Mouse (Mus musculus): Measurements from ENCODE around the gene Pdlim4. TPM values are rescaled to one million over a fixed set of nuclear protein-coding genes. Genes with fewer than 3 reads are reported as not detected.
A peak's percentile ranks its signal among the peaks of the same experiment; 100 is the strongest.

Pdlim4 gene
- polyA plus RNA-seq, 1 experiment from 2014 or later: 47.5 TPM

GRCm38 (mm10) chr11:54107239-54107638 is 38.4 kb upstream of the Pdlim4 start:
- no peak for ATAC-seq (replicated peaks; ENCODE audit: low FRiP score, low read depth)
- no peaks in the 10 kb centered on the region for H3K9me3 ChIP-seq (replicated peaks; ENCODE audit: low read length)
- H3K27me3 ChIP-seq (ENCODE audit: insufficient read depth, low read length): no peaks in the 10 kb centered on the region
- 88% methylated on average over 7 of the region's 7 CpGs for WGBS
- H3K9ac ChIP-seq (ENCODE audit: low read depth, low read length): no peak overlapping the region
- no peak for DNase-seq (ENCODE audit: low spot score)
- H3K4me3 ChIP-seq (replicated peaks; ENCODE audit: low read depth, low read length): no peak overlapping the region
- no peaks in the 10 kb centered on the region for H3K4me1 ChIP-seq (replicated peaks; ENCODE audit: insufficient read depth, low read length)
- no peak for TF ChIP-seq CTCF (IDR thresholded peaks at IDR 0.05; ENCODE audit: low read depth)
- no peaks in the 10 kb centered on the region for H3K36me3 ChIP-seq (ENCODE audit: insufficient read depth, low read length)
- no peak overlapping the region for H3K27ac ChIP-seq
- no peak overlapping the region for H3K4me2 ChIP-seq (ENCODE audit: low read length)

- no peaks in the 10 kb centered on the region for H3K27me3 ChIP-seq (ENCODE audit: insufficient read depth, low read length)
- H3K4me1 ChIP-seq (replicated peaks; ENCODE audit: insufficient read depth, low read length): no peaks in the 10 kb centered on the region
- H3K9ac ChIP-seq (ENCODE audit: low read depth, low read length): no peak overlapping the region
- H3K27ac ChIP-seq: no peak overlapping the region
- no peak overlapping the region for H3K4me2 ChIP-seq (ENCODE audit: low read length)
- no peaks in the 10 kb centered on the region for H3K36me3 ChIP-seq (ENCODE audit: insufficient read depth, low read length)
- no peak for TF ChIP-seq CTCF (IDR thresholded peaks at IDR 0.05; ENCODE audit: low read depth)
- no peak for DNase-seq (ENCODE audit: low spot score)
- 94% methylated on average over 3 of the region's 3 CpGs for WGBS
- ATAC-seq (replicated peaks; ENCODE audit: low FRiP score, low read depth): no peak
- no peaks in the 10 kb centered on the region for H3K9me3 ChIP-seq (replicated peaks; ENCODE audit: low read length)
- H3K4me3 ChIP-seq (replicated peaks; ENCODE audit: low read depth, low read length): no peak overlapping the region
Measured at GRCm38 (mm10) chr11:54106676-54107075, 37.9 kb upstream of the Pdlim4 start.

GRCm38 (mm10) chr11:54105011-54105410 is 36.2 kb upstream of the Pdlim4 start:
- ATAC-seq (replicated peaks; ENCODE audit: low FRiP score, low read depth) (no peak), DNase-seq (ENCODE audit: low spot score) (no peak)
- no peak for TF ChIP-seq CTCF (IDR thresholded peaks at IDR 0.05; ENCODE audit: low read depth)
- Histone ChIP-seq H3K9me3 (replicated peaks; ENCODE audit: low read length) (no peaks in the 10 kb centered on the region), H3K4me2 (ENCODE audit: low read length) (no peak overlapping the region), H3K27me3 (ENCODE audit: insufficient read depth, low read length) (no peaks in the 10 kb centered on the region), H3K36me3 (ENCODE audit: insufficient read depth, low read length) (no peaks in the 10 kb centered on the region), H3K9ac (ENCODE audit: low read depth, low read length) (no peak overlapping the region), H3K27ac (no peak overlapping the region), H3K4me3 (replicated peaks; ENCODE audit: low read depth, low read length) (no peak overlapping the region), H3K4me1 (replicated peaks; ENCODE audit: insufficient read depth, low read length) (peaks cover 8% of the 10 kb centered on the region; the same call in 1 of the 2 replicates)
- 85% methylated on average over 6 of the region's 6 CpGs for WGBS

- Histone ChIP-seq H3K4me1 (replicated peaks; ENCODE audit: insufficient read depth, low read length) (peaks cover 8% of the 10 kb centered on the region; the same call in 1 of the 2 replicates), H3K4me2 (ENCODE audit: low read length) (no peak overlapping the region), H3K36me3 (ENCODE audit: insufficient read depth, low read length) (no peaks in the 10 kb centered on the region), H3K4me3 (replicated peaks; ENCODE audit: low read depth, low read length) (no peak overlapping the region), H3K27ac (no peak overlapping the region), H3K9ac (ENCODE audit: low read depth, low read length) (no peak overlapping the region), H3K9me3 (replicated peaks; ENCODE audit: low read length) (no peaks in the 10 kb centered on the region), H3K27me3 (ENCODE audit: insufficient read depth, low read length) (no peaks in the 10 kb centered on the region)
- no peak for TF ChIP-seq CTCF (IDR thresholded peaks at IDR 0.05; ENCODE audit: low read depth)
- ATAC-seq (replicated peaks; ENCODE audit: low FRiP score, low read depth) (no peak), DNase-seq (ENCODE audit: low spot score) (no peak)
- 76% methylated on average over 10 of the region's 10 CpGs for WGBS
Measured at GRCm38 (mm10) chr11:54102706-54103449, 34.1 kb upstream of the Pdlim4 start.

GRCm38 (mm10) chr11:54101701-54102100 is 32.9 kb upstream of the Pdlim4 start:
- no peak; the same call in 1 of the 2 replicates for ATAC-seq (replicated peaks; ENCODE audit: low FRiP score, low read depth)

GRCm38 (mm10) chr11:54100692-54101591 is 32.1 kb upstream of the Pdlim4 start:
- DNase-seq (ENCODE audit: low spot score) (peak; percentile 71), ATAC-seq (replicated peaks; ENCODE audit: low FRiP score, low read depth) (peak; percentile 71)
- peak overlapping the region; percentile 64 for H3K4me3 ChIP-seq (replicated peaks; ENCODE audit: low read depth, low read length)
- no peak for TF ChIP-seq CTCF (IDR thresholded peaks at IDR 0.05; ENCODE audit: low read depth)
- H3K9ac ChIP-seq (ENCODE audit: low read depth, low read length): peak overlapping the region; percentile 73
- no peaks in the 10 kb centered on the region for H3K9me3 ChIP-seq (replicated peaks; ENCODE audit: low read length)
- peaks cover 8% of the 10 kb centered on the region; the same call in 1 of the 2 replicates for H3K4me1 ChIP-seq (replicated peaks; ENCODE audit: insufficient read depth, low read length)
- no peaks in the 10 kb centered on the region for H3K36me3 ChIP-seq (ENCODE audit: insufficient read depth, low read length)
- WGBS: under 1% methylated on average over 71 of the region's 83 CpGs
- H3K27ac ChIP-seq: no peak overlapping the region
- H3K4me2 ChIP-seq (ENCODE audit: low read length): peak overlapping the region; percentile 81
- no peaks in the 10 kb centered on the region for H3K27me3 ChIP-seq (ENCODE audit: insufficient read depth, low read length)

More at GRCm38 (mm10) chr11:54101701-54102100, 32.9 kb upstream of the Pdlim4 start:
- Histone ChIP-seq H3K4me3 (replicated peaks; ENCODE audit: low read depth, low read length) (peak overlapping the region; percentile 64; the same call in 1 of the 2 replicates), H3K9ac (ENCODE audit: low read depth, low read length) (no peak overlapping the region; the same call in 1 of the 2 replicates), H3K4me1 (replicated peaks; ENCODE audit: insufficient read depth, low read length) (peaks cover 8% of the 10 kb centered on the region; the same call in 1 of the 2 replicates), H3K4me2 (ENCODE audit: low read length) (peak overlapping the region; percentile 81), H3K9me3 (replicated peaks; ENCODE audit: low read length) (no peaks in the 10 kb centered on the region), H3K36me3 (ENCODE audit: insufficient read depth, low read length) (no peaks in the 10 kb centered on the region), H3K27ac (no peak overlapping the region), H3K27me3 (ENCODE audit: insufficient read depth, low read length) (no peaks in the 10 kb centered on the region)
- WGBS: 65% methylated on average over 9 of the region's 9 CpGs
- TF ChIP-seq CTCF (IDR thresholded peaks at IDR 0.05; ENCODE audit: low read depth): no peak
- no peak for DNase-seq (ENCODE audit: low spot score)
